Mouse (Mus musculus) MEL (cell line): Measurements from ENCODE around the gene Arhgap45. TPM values are rescaled to one million over a fixed set of nuclear protein-coding genes. Genes with fewer than 3 reads are reported as not detected.

Source experiments
- DNase-seq: peaks from one replicate; pipeline ENCODE4 v3.0.0; 2011; ENCODE audit warnings: low read depth, low spot score
- H3K27ac ChIP-seq: 2 replicates; pipeline ENCODE4 v1.5.1; 2012; ENCODE audit warnings: low read depth, mild to moderate bottlenecking, control low read depth, low read length, moderate library complexity; ENCODE audit not compliant: control insufficient read depth
- H3K27me3 ChIP-seq, 2 experiments: fragments of 150-350 bp in 1 of 2; sonication (generic) in 1 of 2; 2 replicates each; pipeline ENCODE4 v1.6.1; 2012; ENCODE audit warnings: low read length in 2 of 2, mild to moderate bottlenecking in 2 of 2, improper control_type of control experiment in 1 of 2, moderate library complexity in 1 of 2; ENCODE audit not compliant: insufficient read depth in 2 of 2, control insufficient read depth in 1 of 2
- H3K36me3 ChIP-seq, 2 experiments: 2 replicates each; pipeline ENCODE4 v1.6.1; 2012 to 2014; ENCODE audit warnings: low read length in 2 of 2, improper control_type of control experiment in 1 of 2, inconsistent platforms in 1 of 2, mild to moderate bottlenecking in 1 of 2; ENCODE audit not compliant: insufficient read depth in 2 of 2, control insufficient read depth in 1 of 2
- H3K4me1 ChIP-seq, 2 experiments: fragments of 150-350 bp in 1 of 2; sonication (generic) in 1 of 2; 2 replicates each; pipeline ENCODE4 v1.6.1; 2012; ENCODE audit warnings: low read length in 2 of 2, improper control_type of control experiment in 1 of 2, mild to moderate bottlenecking in 1 of 2; ENCODE audit not compliant: insufficient read depth in 2 of 2, control insufficient read depth in 1 of 2
- H3K4me3 ChIP-seq, 2 experiments: fragments of 150-350 bp in 1 of 2; sonication (generic) in 1 of 2; 2 replicates each; pipeline ENCODE4 v1.5.1; 2012; ENCODE audit warnings: low read depth in 2 of 2, low read length in 2 of 2, mild to moderate bottlenecking in 2 of 2, moderate library complexity in 2 of 2, control low read depth in 1 of 2, improper control_type of control experiment in 1 of 2; ENCODE audit not compliant: control insufficient read depth in 1 of 2, insufficient read depth in 1 of 2
- H3K79me2 ChIP-seq: 2 replicates; pipeline ENCODE4 v1.6.1; 2012; ENCODE audit warnings: mild to moderate bottlenecking, low read length, moderate library complexity; ENCODE audit not compliant: control insufficient read depth, poor library complexity, insufficient read depth
- H3K9ac ChIP-seq: 2 replicates; pipeline ENCODE4 v1.6.1; 2012; ENCODE audit warnings: low read depth, mild to moderate bottlenecking, control low read depth, low read length, moderate library complexity; ENCODE audit not compliant: control insufficient read depth, poor library complexity, severe bottlenecking
- H3K9me3 ChIP-seq: fragments of 150-350 bp; sonication (generic); replicated peaks from 2 replicates; pipeline ENCODE4 v1.6.1; 2012; ENCODE audit warnings: mild to moderate bottlenecking, low read length, improper control_type of control experiment, moderate library complexity; ENCODE audit not compliant: insufficient read depth
- BHLHE40 ChIP-seq: IDR thresholded peaks from 2 replicates; pipeline ENCODE4 v1.6.1; 2012; ENCODE audit warnings: low read depth, mild to moderate bottlenecking, inconsistent platforms, low read length, improper control_type of control experiment, borderline replicate concordance
- E2F4 ChIP-seq: IDR thresholded peaks from 2 replicates; pipeline ENCODE4 v1.6.1; 2011; ENCODE audit warnings: low read depth, low read length, improper control_type of control experiment, borderline replicate concordance
- ELF1 ChIP-seq: IDR thresholded peaks from 2 replicates; pipeline ENCODE4 v1.6.1; 2014; ENCODE audit warnings: low read depth, mild to moderate bottlenecking, inconsistent platforms, low read length, improper control_type of control experiment, moderate library complexity
- GABPA ChIP-seq: IDR thresholded peaks from 2 replicates; pipeline ENCODE4 v1.6.1; 2012; ENCODE audit warnings: low read depth, mild to moderate bottlenecking, inconsistent platforms, low read length, improper control_type of control experiment, moderate library complexity
- MAZ ChIP-seq: IDR thresholded peaks from 2 replicates; pipeline ENCODE4 v1.6.1; 2012; ENCODE audit warnings: low read depth, mild to moderate bottlenecking, inconsistent platforms, low read length, improper control_type of control experiment
- MYB ChIP-seq: IDR thresholded peaks from 2 replicates; pipeline ENCODE4 v1.6.1; 2011; ENCODE audit warnings: mild to moderate bottlenecking, low read depth, low read length, improper control_type of control experiment
- NELFE ChIP-seq: IDR thresholded peaks from 2 replicates; pipeline ENCODE4 v1.6.1; 2011; ENCODE audit warnings: low read depth, low read length, improper control_type of control experiment
- POLR2A ChIP-seq, 2 experiments: IDR thresholded peaks; 2 replicates each; pipeline ENCODE4 v1.6.1; 2011 to 2012; ENCODE audit warnings: low read length in 2 of 2, mild to moderate bottlenecking in 2 of 2, control low read depth in 1 of 2, improper control_type of control experiment in 1 of 2, low read depth in 1 of 2, moderate library complexity in 1 of 2; ENCODE audit not compliant: control insufficient read depth in 1 of 2, insufficient read depth in 1 of 2, poor library complexity in 1 of 2
- POLR2AphosphoS2 ChIP-seq: IDR thresholded peaks from 2 replicates; pipeline ENCODE4 v1.6.1; 2011; ENCODE audit warnings: low read length, improper control_type of control experiment
- POLR2AphosphoS5 ChIP-seq: IDR thresholded peaks from 2 replicates; pipeline ENCODE4 v1.6.1; 2012; ENCODE audit warnings: low read depth, borderline replicate concordance, mild to moderate bottlenecking, inconsistent platforms, low read length, moderate library complexity, mixed read lengths
- RAD21 ChIP-seq: IDR thresholded peaks from 2 replicates; pipeline ENCODE4 v1.6.1; 2011; ENCODE audit warnings: mild to moderate bottlenecking, low read depth, low read length, improper control_type of control experiment
- SIN3A ChIP-seq: IDR thresholded peaks from 2 replicates; pipeline ENCODE4 v1.6.1; 2012; ENCODE audit warnings: low read length, improper control_type of control experiment, inconsistent platforms
- SMC3 ChIP-seq: IDR thresholded peaks from 2 replicates; pipeline ENCODE4 v1.6.1; 2011; ENCODE audit warnings: low read depth, low read length, improper control_type of control experiment
- TCF12 ChIP-seq: IDR thresholded peaks from 2 replicates; pipeline ENCODE4 v1.6.1; 2014; ENCODE audit warnings: low read depth, mild to moderate bottlenecking, inconsistent platforms, low read length, improper control_type of control experiment, moderate library complexity
- USF2 ChIP-seq, 2 experiments: IDR thresholded peaks; 2 replicates each; pipeline ENCODE4 v1.6.1; 2011 to 2012; ENCODE audit warnings: improper control_type of control experiment in 2 of 2, low read length in 2 of 2, borderline replicate concordance in 1 of 2, inconsistent platforms in 1 of 2, low read depth in 1 of 2, mild to moderate bottlenecking in 1 of 2; ENCODE audit not compliant: insufficient read depth in 1 of 2
- ZKSCAN1 ChIP-seq: IDR thresholded peaks from 2 replicates; pipeline ENCODE4 v1.6.1; 2012; ENCODE audit warnings: low read depth, mild to moderate bottlenecking, inconsistent platforms, low read length, improper control_type of control experiment, moderate library complexity
- ZNF384 ChIP-seq: IDR thresholded peaks from 2 replicates; pipeline ENCODE4 v1.6.1; 2012; ENCODE audit warnings: low read depth, mild to moderate bottlenecking, inconsistent platforms, low read length, improper control_type of control experiment
- polyA plus RNA-seq, 2 experiments: library from polyadenylated mRNA; stranded (reverse) in 1 of 2; unstranded in 1 of 2; fragments of >175 nt in 1 of 2; fragments of >200 nt in 1 of 2; gene quantifications; 2 replicates each; pipeline versions ENCODE4 v1.2.1 to v1.2.4; 2012; ENCODE audit warnings: low replicate concordance in 2 of 2, low read depth in 1 of 2; ENCODE audit not compliant: insufficient read length in 2 of 2, insufficient read depth in 1 of 2, missing spikeins in 1 of 2
- total RNA-seq: library from RNA; depleted of rRNA; stranded (reverse); fragments of 300-350 nt; gene quantifications from 2 replicates; pipeline ENCODE4 v1.2.3, GENCODE M21; 2012

Gene Arhgap45
- total and polyA plus RNA-seq, 3 experiments, result 26.2 to 53.6 TPM; not detected in 1

- peaks cover 22 to 39% of the 10 kb centered on the region in 2 experiments for H3K4me1 ChIP-seq
- peak overlapping the region; percentile 51 for H3K27ac ChIP-seq
- H3K79me2 ChIP-seq, result peaks cover 17% of the 10 kb centered on the region
- no peak overlapping the region for H3K4me3 ChIP-seq
- H3K9ac ChIP-seq, result peak overlapping the region; percentile 39
- H3K27me3 ChIP-seq, result no peaks in the 10 kb centered on the region
- H3K9me3 ChIP-seq, result no peaks in the 10 kb centered on the region
- no peak for DNase-seq
- H3K36me3 ChIP-seq, result peaks cover 0 to 38% of the 10 kb centered on the region in 2 experiments; a peak in 2 of 4 replicates
- no peak for TF ChIP-seq POLR2AphosphoS5
- TF ChIP-seq TCF12, result no peak
- TF ChIP-seq ELF1, result no peak
- TF ChIP-seq MYB, result no peak
- no peak for TF ChIP-seq E2F4
- TF ChIP-seq SMC3, result no peak
- TF ChIP-seq GABPA, result no peak
- no peak for TF ChIP-seq MAZ
- TF ChIP-seq POLR2A (IDR thresholded peaks at IDR 0.05; ENCODE audit: control insufficient read depth in 1 of 2, insufficient read depth in 1 of 2, low read depth in 1 of 2, low read length in 2 of 2, poor library complexity in 1 of 2), result no peak
- TF ChIP-seq ZKSCAN1, result no peak
- no peak for TF ChIP-seq BHLHE40
- TF ChIP-seq NELFE, result no peak
- no peak for TF ChIP-seq POLR2AphosphoS2
- no peak for TF ChIP-seq SIN3A
These were observed 33.8 kb downstream of the Arhgap45 start for GRCm38 (mm10) chr10:80050244-80050643.

GRCm38 (mm10) chr10:80050885-80051617 lies 34.6 kb downstream of the Arhgap45 start:
- DNase-seq, result no peak
- Histone ChIP-seq H3K27ac (peak overlapping the region; percentile 51), H3K4me1 (peaks cover 22 to 42% of the 10 kb centered on the region in 2 experiments), H3K79me2 (peaks cover 20% of the 10 kb centered on the region), H3K9me3 (no peaks in the 10 kb centered on the region), H3K36me3 (peaks cover 0 to 44% of the 10 kb centered on the region in 2 experiments; a peak in 2 of 4 replicates), H3K4me3 (no peak overlapping the region), H3K27me3 (no peaks in the 10 kb centered on the region), H3K9ac (peak overlapping the region; percentile 39)
- TF ChIP-seq RAD21, result no peak
- no peak for TF ChIP-seq ELF1
- no peak for TF ChIP-seq USF2 (IDR thresholded peaks at IDR 0.05; ENCODE audit: borderline replicate concordance in 1 of 2, insufficient read depth in 1 of 2, low read depth in 1 of 2, low read length in 2 of 2)
- 0 out of 2 replicates have a peak, but pooled peaks have one; percentile 16 for TF ChIP-seq ZNF384
- TF ChIP-seq BHLHE40, result no peak
